Mouse (Mus musculus): ENCODE results near the gene Lepr.

GRCm38 (mm10) chr4:101745534-101745933 is 28.3 kb downstream of the Lepr start:
- TF ChIP-seq ELF1 (IDR thresholded peaks at IDR 0.05; ENCODE audit: low read depth, low read length) (no peak), ZKSCAN1 (IDR thresholded peaks at IDR 0.05; ENCODE audit: low read depth, low read length) (no peak), CTCF (IDR thresholded peaks at IDR 0.05 in 2 of 3, conservative IDR thresholded peaks at IDR 0.05 in 1 of 3; ENCODE audit: control insufficient read depth in 1 of 3, insufficient read depth in 1 of 3, low read depth in 2 of 3, low read length in 3 of 3, poor library complexity in 1 of 3, severe bottlenecking in 1 of 3) (no peak), POLR2A (IDR thresholded peaks at IDR 0.05; ENCODE audit: control insufficient read depth in 1 of 2, insufficient read depth in 1 of 2, low read depth in 1 of 2, low read length in 2 of 2, poor library complexity in 1 of 2) (no peak), EP300 (IDR thresholded peaks at IDR 0.05; ENCODE audit: low read depth in 1 of 2, low read length in 2 of 2) (no peak), GATA1 (IDR thresholded peaks at IDR 0.05; ENCODE audit: low read depth, low read length) (no peak), HCFC1 (IDR thresholded peaks at IDR 0.05; ENCODE audit: low read depth, low read length) (no peak), RCOR1 (IDR thresholded peaks at IDR 0.05; ENCODE audit: low read depth, low read length) (no peak), MYB (IDR thresholded peaks at IDR 0.05; ENCODE audit: low read depth, low read length) (no peak), NRF1 (IDR thresholded peaks at IDR 0.05; ENCODE audit: insufficient read depth, low read depth, low read length, poor library complexity, severe bottlenecking) (no peak), MAZ (IDR thresholded peaks at IDR 0.05; ENCODE audit: low read depth, low read length) (no peak)

Data from MEL (cell line).